Mouse (Mus musculus): ENCODE data around the gene Thoc7. TPM values are rescaled to one million over a fixed set of nuclear protein-coding genes. Genes with fewer than 3 reads are reported as not detected.
"Not testable (repeated sequence)": the region's sequence is repeated elsewhere in the genome, so short reads cannot be mapped to it uniquely, and the experiment has no call there.

Gene Thoc7
- 100 to 1,000 TPM; 118 to 119 TPM for total RNA-seq (2021)

DNA sequence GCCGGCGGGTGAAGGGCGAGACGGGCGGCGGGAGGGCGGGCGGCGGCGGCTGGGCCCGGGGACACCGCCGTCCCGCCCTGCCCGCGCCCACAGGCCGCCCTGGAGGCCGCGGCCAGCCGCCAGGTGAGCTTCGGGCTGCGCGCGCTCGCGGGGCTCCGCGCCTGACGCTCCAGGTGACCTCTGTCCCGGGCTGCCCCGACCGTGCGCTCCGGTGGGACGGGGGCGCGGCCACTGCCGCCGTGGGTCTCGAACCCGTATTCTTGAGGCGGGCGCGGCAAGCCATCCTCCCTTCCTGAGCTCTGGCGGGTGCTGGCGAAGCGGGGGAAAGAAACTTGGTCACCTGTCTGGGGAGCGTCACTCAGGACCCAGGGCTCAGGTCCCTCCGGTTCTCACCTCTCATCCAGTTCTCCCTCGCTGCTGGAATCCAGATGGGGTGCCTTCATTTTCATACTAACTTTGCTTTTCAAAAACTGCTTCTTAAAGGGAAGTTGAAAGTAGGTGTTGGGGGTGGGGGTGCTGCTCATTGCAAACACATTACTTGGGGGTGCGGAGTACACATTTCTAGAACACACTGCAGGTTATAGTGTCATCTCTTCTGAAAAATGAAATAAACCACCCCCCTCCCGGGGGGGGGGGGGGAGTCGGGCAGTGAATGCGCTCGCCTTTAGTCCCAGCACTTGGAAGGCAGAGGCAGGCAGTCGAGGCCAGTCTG lies at the start of gene Thoc7, which contains the start of gene Atxn7:
Gene Thoc7, minus strand, starts transcription at position 452 of the 712 bp plus-strand sequence.
Gene Atxn7, plus strand, starts transcription at position 40 of the 712 bp plus-strand sequence.
- DNase-seq: peak; percentile 36
- intact Hi-C loops (cut with DNase I): no loop called here

DNA sequence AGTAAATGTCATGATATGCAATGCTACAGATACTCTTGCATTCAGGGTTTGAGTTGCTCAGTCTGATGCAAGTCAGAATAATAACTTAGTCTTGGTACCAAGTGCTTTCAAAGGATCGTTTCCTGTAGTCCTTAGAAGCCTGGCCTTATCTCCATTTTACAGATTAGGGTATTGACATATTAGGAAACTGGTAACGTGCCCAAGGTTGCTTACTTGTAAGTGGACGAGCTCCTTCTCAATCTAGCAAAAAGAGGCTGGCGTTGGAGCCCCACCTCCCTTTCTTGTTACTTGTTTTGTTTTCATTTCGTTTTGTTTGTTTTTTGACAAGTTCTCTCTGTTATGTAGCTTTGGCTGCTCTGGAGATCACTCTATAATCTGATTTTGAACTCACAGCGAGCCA lies 48.1 kb upstream of the Thoc7 start:
- no peak for DNase-seq
- intact Hi-C loops (cut with DNase I): loop anchor here (10.0 kb wide), 1 partner anchor 85 kb away; no protein-coding TSS in a partner anchor

GRCm38 (mm10) chr14:14002771-14003170 lies 41.1 kb upstream of the Thoc7 start:
- no peak for DNase-seq
- intact Hi-C loops (cut with DNase I): no loop called here

GRCm38 (mm10) chr14:13995206-13996097 lies 33.8 kb upstream of the Thoc7 start:
- intact Hi-C loops (cut with DNase I): no loop called here
- DNase-seq: no peak

DNA sequence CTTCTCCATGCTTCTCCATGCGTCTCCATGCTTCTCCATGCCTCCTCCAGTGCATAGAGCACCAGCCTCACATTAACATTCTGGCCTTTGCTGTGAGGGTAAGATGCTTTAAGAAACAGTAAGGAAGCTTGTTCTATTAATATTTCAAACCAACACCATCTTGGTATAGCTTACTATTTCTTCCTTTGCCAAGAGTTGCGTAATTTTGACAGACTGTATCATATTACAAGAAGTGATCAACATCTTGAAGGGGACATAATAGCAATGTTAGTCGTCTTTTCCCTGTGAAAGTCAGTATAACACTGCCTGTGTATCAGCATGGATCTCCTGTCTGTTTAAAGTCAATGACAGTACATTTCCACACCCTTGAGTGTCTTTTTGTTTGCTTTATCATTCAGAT lies 29.1 kb upstream of the Thoc7 start:
- DNase-seq: no peak

GRCm38 (mm10) chr14:13988397-13988796 lies 26.7 kb upstream of the Thoc7 start:
- no peak for DNase-seq
- intact Hi-C loops (cut with DNase I): no loop called here

More for the DNA sequence above, 29.1 kb upstream of the Thoc7 start:
- intact Hi-C loops (cut with DNase I): no loop called here

- DNase-seq: no peak
- intact Hi-C loops (cut with DNase I): no loop called here
These were observed 20.5 kb upstream of the Thoc7 start for GRCm38 (mm10) chr14:13982174-13982573.

GRCm38 (mm10) chr14:13981286-13981685 lies 19.6 kb upstream of the Thoc7 start:
- no peak for DNase-seq
- intact Hi-C loops (cut with DNase I): no loop called here

DNA sequence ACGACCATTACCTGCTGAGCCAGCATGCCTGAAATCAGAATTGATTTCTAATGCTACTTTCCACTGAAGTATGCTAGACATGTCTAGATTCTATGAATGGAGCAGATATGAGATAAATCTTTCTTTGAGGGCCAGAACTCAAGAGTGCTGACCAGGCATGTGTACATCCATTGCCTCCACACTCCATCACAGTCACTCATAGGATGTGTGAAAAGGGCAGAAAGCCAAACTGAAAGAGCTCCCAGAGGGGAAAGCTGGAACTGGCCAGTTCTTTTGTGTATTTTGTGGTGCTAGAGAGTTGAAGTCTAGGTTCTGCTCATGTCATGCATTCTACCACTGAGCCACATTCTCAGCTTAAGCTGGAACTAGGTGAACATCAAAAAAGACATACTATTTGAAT lies 15.8 kb upstream of the Thoc7 start:
- DNase-seq: no peak
- intact Hi-C loops (cut with DNase I): no loop called here

GRCm38 (mm10) chr14:13971644-13972234 lies 10.1 kb upstream of the Thoc7 start:
- intact Hi-C loops (cut with DNase I): no loop called here

DNA sequence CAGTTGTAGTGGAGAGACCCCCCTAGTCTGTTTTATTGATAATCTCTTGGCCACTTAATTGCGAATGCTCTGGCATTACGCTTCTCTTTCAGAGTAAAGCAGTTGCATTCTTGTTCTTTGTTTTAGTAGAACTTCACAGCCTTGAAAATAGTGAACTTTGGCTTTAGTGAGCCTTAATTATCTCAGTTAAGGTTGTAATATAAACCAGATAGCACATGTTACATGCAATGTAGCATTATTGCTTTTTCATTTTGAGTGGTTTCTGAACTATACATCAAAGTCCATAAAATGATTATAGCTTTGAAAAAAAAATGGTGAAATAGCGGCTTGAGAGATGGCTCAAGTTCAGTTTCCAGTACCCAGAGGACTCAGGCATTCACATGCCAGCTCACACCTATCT lies 8.9 kb upstream of the Thoc7 start:
- intact Hi-C loops (cut with DNase I): no loop called here

More at GRCm38 (mm10) chr14:13971644-13972234, 10.1 kb upstream of the Thoc7 start:
- DNase-seq: no peak

DNA sequence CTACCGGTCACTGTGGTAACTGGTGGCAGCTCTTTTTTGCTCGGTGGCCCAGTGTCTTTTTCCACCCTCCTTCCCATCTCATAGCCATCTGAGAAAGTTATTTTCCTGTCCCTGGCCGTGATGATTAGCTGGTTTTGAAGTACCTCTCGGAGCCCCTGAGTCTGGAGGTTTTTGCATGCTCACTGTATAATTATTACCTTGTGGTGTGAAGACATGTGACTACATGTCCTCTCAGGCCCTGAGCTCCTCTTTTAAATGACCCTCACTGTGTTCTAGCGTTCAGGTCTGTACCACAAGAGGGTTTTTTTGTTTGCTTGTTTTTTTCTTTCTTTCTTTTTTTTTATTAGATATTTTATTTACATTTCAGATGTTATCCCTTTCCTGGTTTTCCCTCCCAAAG lies 6.8 kb upstream of the Thoc7 start:
- DNase-seq: no peak
- intact Hi-C loops (cut with DNase I): no loop called here

More for the DNA sequence above, 8.9 kb upstream of the Thoc7 start:
- no peak for DNase-seq

DNA sequence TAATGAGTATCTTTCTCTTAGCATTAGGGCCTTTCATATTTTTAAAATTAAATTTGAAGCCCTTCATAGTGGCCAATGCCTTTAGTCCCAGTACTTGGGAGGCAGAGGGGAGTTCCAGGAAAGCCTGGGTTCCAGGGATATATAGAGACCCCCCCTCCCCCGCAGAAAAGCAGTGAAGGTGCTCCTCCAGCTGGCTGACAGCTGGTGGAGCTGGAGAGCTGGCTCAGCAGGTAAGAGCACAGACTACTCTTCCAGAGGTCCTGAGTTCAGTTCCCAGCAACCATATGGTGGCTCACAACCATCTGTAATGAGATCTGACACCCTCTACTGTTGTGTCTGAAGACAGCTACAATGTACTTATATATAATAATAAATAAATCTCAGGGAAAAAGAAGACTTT lies 6.0 kb upstream of the Thoc7 start:
- no peak for DNase-seq
- intact Hi-C loops (cut with DNase I): no loop called here

DNA sequence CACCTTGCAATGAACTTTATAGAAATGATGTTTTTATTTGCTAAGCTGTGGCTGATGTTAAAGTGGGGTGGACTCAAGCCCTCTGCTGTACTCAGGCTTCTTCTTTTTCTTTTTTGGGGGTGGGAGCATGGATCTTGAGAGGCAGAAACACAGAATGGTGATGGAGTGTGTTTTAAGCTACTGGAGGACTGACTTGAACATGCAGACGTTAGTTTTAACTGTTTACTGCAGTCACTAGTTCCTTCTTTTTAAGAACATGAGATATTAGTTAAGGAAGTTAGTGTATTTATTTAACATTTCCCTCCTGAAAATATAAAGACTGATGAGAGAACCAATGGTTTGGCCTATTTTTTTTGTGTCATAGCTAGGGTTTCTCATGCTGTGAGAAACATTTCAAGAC lies 1.9 kb upstream of the Thoc7 start:
- intact Hi-C loops (cut with DNase I): no loop called here
- DNase-seq: no peak

GRCm38 (mm10) chr14:13962476-13962875 lies 824 bp upstream of the Thoc7 start:
- intact Hi-C loops (cut with DNase I): no loop called here
- no peak for DNase-seq

- DNase-seq: peak; percentile 71
- intact Hi-C loops (cut with DNase I): no loop called here
These were observed 948 bp downstream of the Thoc7 start for GRCm38 (mm10) chr14:13960482-13961325.

- DNase-seq: peak; percentile 47
- intact Hi-C loops (cut with DNase I): no loop called here
These were observed 1.6 kb downstream of the Thoc7 start for GRCm38 (mm10) chr14:13960079-13960478.

GRCm38 (mm10) chr14:13952151-13952550 lies 9.5 kb downstream of the Thoc7 start:
- DNase-seq; intact Hi-C loops (cut with DNase I): not testable (repeated sequence)

GRCm38 (mm10) chr14:13950401-13950800 lies 11.3 kb downstream of the Thoc7 start:
- DNase-seq: peak; percentile 37
- intact Hi-C loops (cut with DNase I): no loop called here

DNA sequence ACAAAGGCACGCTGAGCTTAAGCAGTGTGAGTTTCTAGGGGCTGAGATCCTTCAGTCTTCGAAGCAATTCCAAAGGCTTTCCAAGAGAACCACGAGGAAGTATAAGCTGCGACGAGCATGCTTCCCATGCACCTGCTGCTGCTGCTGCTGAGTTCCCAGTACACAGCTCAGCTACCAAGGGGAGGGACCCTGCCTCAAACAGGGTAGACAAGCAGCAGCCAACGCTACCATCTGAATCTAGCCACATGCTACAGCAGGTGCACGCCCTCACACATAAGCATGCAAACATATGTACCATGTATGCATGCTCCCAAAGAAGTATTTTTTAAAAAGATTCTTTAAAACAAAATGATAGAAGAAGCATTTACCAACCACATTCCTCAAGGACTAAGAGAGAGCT lies 13.3 kb downstream of the Thoc7 start:
- intact Hi-C loops (cut with DNase I): no loop called here
- DNase-seq: no peak
